8 mouse cellular contexts compared by ENCODE assay signal in genomic region chr7:141442199-141442598, GRCm38 (mm10). TPM values are rescaled to one million over a fixed set of nuclear protein-coding genes. Genes with fewer than 3 reads are reported as not detected.
A peak's percentile ranks its signal among the peaks of the same experiment; 100 is the strongest.
DNase-seq lines count a peak whose midpoint lies in the region; ATAC-seq and TF ChIP-seq lines count a peak whose summit lies in the region.

No protein-coding gene starts in this region.

- no peaks in the 10 kb centered on the region for H3K27me3 ChIP-seq in forebrain, embryonic 10.5 days (ENCODE audit: poor library complexity, severe bottlenecking)
- no peaks in the 10 kb centered on the region for H3K27me3 ChIP-seq in forebrain, postnatal 0 days (ENCODE audit: insufficient read depth, low read length)
- H3K27me3 ChIP-seq in neural tube, embryonic 11.5 days (ENCODE audit: control insufficient read depth, insufficient read depth, low read length): no peaks in the 10 kb centered on the region
- H3K27me3 ChIP-seq in hindbrain, embryonic 14.5 days (ENCODE audit: control insufficient read depth, insufficient read depth, low read length): no peaks in the 10 kb centered on the region
- no peaks in the 10 kb centered on the region for H3K27me3 ChIP-seq in midbrain, embryonic 16.5 days (ENCODE audit: control insufficient read depth, insufficient read depth, low read depth, low read length)

- H3K4me1 ChIP-seq in forebrain, embryonic 10.5 days: peaks cover 58% of the 10 kb centered on the region
- H3K4me1 ChIP-seq in forebrain, postnatal 0 days (ENCODE audit: insufficient read depth): peaks cover 14% of the 10 kb centered on the region
- peaks cover 13% of the 10 kb centered on the region for H3K4me1 ChIP-seq in neural tube, embryonic 11.5 days (ENCODE audit: control insufficient read depth, insufficient read depth, low read length)
- peaks cover 19% of the 10 kb centered on the region for H3K4me1 ChIP-seq in hindbrain, embryonic 14.5 days (replicated peaks; ENCODE audit: control insufficient read depth, insufficient read depth, low read length)
- peaks cover 2% of the 10 kb centered on the region; the same call in 1 of the 2 replicates for H3K4me1 ChIP-seq in midbrain, embryonic 16.5 days (ENCODE audit: control insufficient read depth, insufficient read depth, low read length)

- DNase-seq in forebrain, embryonic 10.5 days (ENCODE audit: extremely low spot score, low spot score): no peak
- no peak for DNase-seq in forebrain, postnatal 0 days
- no peak for DNase-seq in neural tube, embryonic 11.5 days (ENCODE audit: low spot score)
- DNase-seq in neural tube, embryonic 10.5 days (ENCODE audit: extremely low spot score, low spot score): no peak
- no peak for DNase-seq in hindbrain, embryonic 14.5 days (ENCODE audit: low spot score)
- no peak for DNase-seq in urinary bladder, adult 18-20 months (ENCODE audit: low spot score in 2 of 2)
- DNase-seq in T-cell, adult 2 months (ENCODE audit: low spot score): no peak

- no peak overlapping the region for H3K4me2 ChIP-seq in forebrain, postnatal 0 days (ENCODE audit: low read depth)
- no peak overlapping the region; the same call in 1 of the 2 replicates for H3K4me2 ChIP-seq in neural tube, embryonic 11.5 days (ENCODE audit: low read depth)
- H3K4me2 ChIP-seq in hindbrain, embryonic 14.5 days (replicated peaks): no peak overlapping the region
- H3K4me2 ChIP-seq in midbrain, embryonic 16.5 days (ENCODE audit: low read length): 0 out of 2 replicates have a peak overlapping the region, but pooled peaks have one; percentile 6

- TF ChIP-seq CTCF in forebrain, postnatal 0 days (IDR thresholded peaks at IDR 0.05; ENCODE audit: low read depth): no peak

- peak overlapping the region; percentile 90 for H3K27ac ChIP-seq in forebrain, embryonic 10.5 days
- H3K27ac ChIP-seq in forebrain, postnatal 0 days (ENCODE audit: low read depth, low read length): no peak overlapping the region
- H3K27ac ChIP-seq in neural tube, embryonic 11.5 days (ENCODE audit: low read depth, low read length): no peak overlapping the region
- no peak overlapping the region for H3K27ac ChIP-seq in hindbrain, embryonic 14.5 days
- no peak overlapping the region for H3K27ac ChIP-seq in midbrain, embryonic 16.5 days (ENCODE audit: low read length)

- 94% methylated on average over 13 of the region's 13 CpGs for WGBS in forebrain, embryonic 10.5 days
- 94% methylated on average over 13 of the region's 13 CpGs for WGBS in forebrain, postnatal 0 days
- WGBS in neural tube, embryonic 11.5 days: 90% methylated on average over 13 of the region's 13 CpGs
- 92% methylated on average over 13 of the region's 13 CpGs for WGBS in hindbrain, embryonic 14.5 days
- 95% methylated on average over 13 of the region's 13 CpGs for WGBS in midbrain, embryonic 16.5 days

- H3K36me3 ChIP-seq in forebrain, embryonic 10.5 days (replicated peaks): peaks cover 51% of the 10 kb centered on the region
- peaks cover 6% of the 10 kb centered on the region for H3K36me3 ChIP-seq in forebrain, postnatal 0 days (ENCODE audit: insufficient read depth)
- 0 out of 2 replicates have a peak, but pooled peaks cover 3% of the 10 kb centered on the region for H3K36me3 ChIP-seq in neural tube, embryonic 11.5 days (ENCODE audit: control insufficient read depth, insufficient read depth, low read length)
- no peaks in the 10 kb centered on the region; the same call in 1 of the 2 replicates for H3K36me3 ChIP-seq in hindbrain, embryonic 14.5 days (replicated peaks; ENCODE audit: control insufficient read depth, insufficient read depth)
- no peaks in the 10 kb centered on the region for H3K36me3 ChIP-seq in midbrain, embryonic 16.5 days (ENCODE audit: control insufficient read depth, insufficient read depth, low read length)

- peak overlapping the region; percentile 61 for H3K4me3 ChIP-seq in forebrain, embryonic 10.5 days
- no peak overlapping the region for H3K4me3 ChIP-seq in forebrain, postnatal 0 days (ENCODE audit: low read depth, low read length)
- H3K4me3 ChIP-seq in neural tube, embryonic 11.5 days (ENCODE audit: low read depth, low read length): no peak overlapping the region
- H3K4me3 ChIP-seq in hindbrain, embryonic 14.5 days (replicated peaks; ENCODE audit: low read length): no peak overlapping the region
- H3K4me3 ChIP-seq in midbrain, embryonic 16.5 days (ENCODE audit: low read depth, low read length): no peak overlapping the region

- ATAC-seq in forebrain, postnatal 0 days: no peak
- no peak for ATAC-seq in neural tube, embryonic 11.5 days (ENCODE audit: insufficient read depth, low FRiP score, low TSS enrichment)
- ATAC-seq in hindbrain, embryonic 14.5 days (ENCODE audit: low FRiP score): no peak
- ATAC-seq in midbrain, embryonic 16.5 days: no peak

- no peak overlapping the region for H3K9ac ChIP-seq in forebrain, postnatal 0 days
- H3K9ac ChIP-seq in neural tube, embryonic 11.5 days (ENCODE audit: low read length): peak overlapping the region; percentile 60; the same call in 1 of the 2 replicates
- 0 out of 2 replicates have a peak overlapping the region, but pooled peaks have one; percentile 45 for H3K9ac ChIP-seq in hindbrain, embryonic 14.5 days
- H3K9ac ChIP-seq in midbrain, embryonic 16.5 days (ENCODE audit: low read depth, low read length): no peak overlapping the region

- H3K9me3 ChIP-seq in forebrain, embryonic 10.5 days: no peaks in the 10 kb centered on the region
- no peaks in the 10 kb centered on the region for H3K9me3 ChIP-seq in forebrain, postnatal 0 days (ENCODE audit: low read length)
- H3K9me3 ChIP-seq in neural tube, embryonic 11.5 days (ENCODE audit: control insufficient read depth, low read length): no peaks in the 10 kb centered on the region
- no peaks in the 10 kb centered on the region for H3K9me3 ChIP-seq in hindbrain, embryonic 14.5 days (ENCODE audit: control insufficient read depth, low read length)
- no peaks in the 10 kb centered on the region for H3K9me3 ChIP-seq in midbrain, embryonic 16.5 days (replicated peaks; ENCODE audit: control insufficient read depth, low read length, poor library complexity, severe bottlenecking)

RNA-seq across cellular contexts. Expression of gene Pidd1, which starts 1.6 kb away (rescaled TPM):
- 24.9 and 26.4 TPM in 2 replicates for polyA plus RNA-seq in forebrain, embryonic 10.5 days (2016; fragmentation: Nextera tagmentation; extraction: Ambion mirVana)
- total RNA-seq in forebrain, postnatal 0 days (2014; rRNA removed): 2.0 and 2.2 TPM in 2 replicates
- 2.3 and 2.4 TPM in 2 replicates for polyA plus RNA-seq in forebrain, postnatal 0 days (2015; fragmentation: Nextera tagmentation; extraction: Ambion mirVana)
- 9.5 and 10.3 TPM in 2 replicates for polyA plus RNA-seq in neural tube, embryonic 11.5 days (2014; fragmentation: Nextera tagmentation; extraction: Ambion mirVana)
- polyA plus RNA-seq in hindbrain, embryonic 14.5 days (2014; fragmentation: Nextera tagmentation; extraction: Ambion mirVana): 3.1 and 4.2 TPM in 2 replicates
- 2.4 and 2.5 TPM in 2 replicates for polyA plus RNA-seq in midbrain, embryonic 16.5 days (2015; fragmentation: Nextera tagmentation; extraction: Ambion mirVana)

RNA-seq across cellular contexts. Expression of gene Slc25a22, which starts 4.5 kb away (rescaled TPM):
- 46.8 and 49.6 TPM in 2 replicates for polyA plus RNA-seq in forebrain, embryonic 10.5 days (2016; fragmentation: Nextera tagmentation; extraction: Ambion mirVana)
- 115 and 141 TPM in 2 replicates for total RNA-seq in forebrain, postnatal 0 days (2014; rRNA removed)
- 106 and 132 TPM in 2 replicates for polyA plus RNA-seq in forebrain, postnatal 0 days (2015; fragmentation: Nextera tagmentation; extraction: Ambion mirVana)
- 45.2 and 45.8 TPM in 2 replicates for polyA plus RNA-seq in neural tube, embryonic 11.5 days (2014; fragmentation: Nextera tagmentation; extraction: Ambion mirVana)
- polyA plus RNA-seq in hindbrain, embryonic 14.5 days (2014; fragmentation: Nextera tagmentation; extraction: Ambion mirVana): 73.0 and 81.4 TPM in 2 replicates
- polyA plus RNA-seq in midbrain, embryonic 16.5 days (2015; fragmentation: Nextera tagmentation; extraction: Ambion mirVana): 108 and 121 TPM in 2 replicates

RNA-seq across cellular contexts. Expression of gene Rplp2, which starts 5.0 kb away (rescaled TPM):
- polyA plus RNA-seq in forebrain, embryonic 10.5 days (2016; fragmentation: Nextera tagmentation; extraction: Ambion mirVana): 1,198 and 1,216 TPM in 2 replicates
- 312 and 427 TPM in 2 replicates for total RNA-seq in forebrain, postnatal 0 days (2014; rRNA removed)
- polyA plus RNA-seq in forebrain, postnatal 0 days (2015; fragmentation: Nextera tagmentation; extraction: Ambion mirVana): 868 and 1,034 TPM in 2 replicates
- 898 and 979 TPM in 2 replicates for polyA plus RNA-seq in neural tube, embryonic 11.5 days (2014; fragmentation: Nextera tagmentation; extraction: Ambion mirVana)
- polyA plus RNA-seq in hindbrain, embryonic 14.5 days (2014; fragmentation: Nextera tagmentation; extraction: Ambion mirVana): 669 and 782 TPM in 2 replicates
- polyA plus RNA-seq in midbrain, embryonic 16.5 days (2015; fragmentation: Nextera tagmentation; extraction: Ambion mirVana): 607 and 649 TPM in 2 replicates

RNA-seq across cellular contexts. Expression of gene Pnpla2, which starts 12.8 kb away (rescaled TPM):
- 15.9 and 18.2 TPM in 2 replicates for polyA plus RNA-seq in forebrain, embryonic 10.5 days (2016; fragmentation: Nextera tagmentation; extraction: Ambion mirVana)
- total RNA-seq in forebrain, postnatal 0 days (2014; rRNA removed): 6.2 and 7.7 TPM in 2 replicates
- 18.3 and 22.4 TPM in 2 replicates for polyA plus RNA-seq in forebrain, postnatal 0 days (2015; fragmentation: Nextera tagmentation; extraction: Ambion mirVana)
- 14.8 and 17.6 TPM in 2 replicates for polyA plus RNA-seq in neural tube, embryonic 11.5 days (2014; fragmentation: Nextera tagmentation; extraction: Ambion mirVana)
- 15.3 and 18.4 TPM in 2 replicates for polyA plus RNA-seq in hindbrain, embryonic 14.5 days (2014; fragmentation: Nextera tagmentation; extraction: Ambion mirVana)
- polyA plus RNA-seq in midbrain, embryonic 16.5 days (2015; fragmentation: Nextera tagmentation; extraction: Ambion mirVana): 16.9 and 17.7 TPM in 2 replicates

RNA-seq across cellular contexts. Expression of gene Cend1, which starts 12.9 kb away (rescaled TPM):
- 7.7 and 8.7 TPM in 2 replicates for polyA plus RNA-seq in forebrain, embryonic 10.5 days (2016; fragmentation: Nextera tagmentation; extraction: Ambion mirVana)
- total RNA-seq in forebrain, postnatal 0 days (2014; rRNA removed): 83.3 and 94.7 TPM in 2 replicates
- 111 and 125 TPM in 2 replicates for polyA plus RNA-seq in forebrain, postnatal 0 days (2015; fragmentation: Nextera tagmentation; extraction: Ambion mirVana)
- polyA plus RNA-seq in neural tube, embryonic 11.5 days (2014; fragmentation: Nextera tagmentation; extraction: Ambion mirVana): 8.8 and 13.9 TPM in 2 replicates
- 46.9 and 50.3 TPM in 2 replicates for polyA plus RNA-seq in hindbrain, embryonic 14.5 days (2014; fragmentation: Nextera tagmentation; extraction: Ambion mirVana)
- 109 and 151 TPM in 2 replicates for polyA plus RNA-seq in midbrain, embryonic 16.5 days (2015; fragmentation: Nextera tagmentation; extraction: Ambion mirVana)

Comparison
In these comparisons a context has a peak if more than half of its experiments do, and no peak if none do; other contexts are left out.
1. H3K9ac ChIP-seq: peak in neural tube, embryonic 11.5 days (single experiment) and hindbrain, embryonic 14.5 days (single experiment); none in forebrain, postnatal 0 days (single experiment) and midbrain, embryonic 16.5 days (single experiment).